ENCODE assay signal across 13 mouse cellular contexts in the genomic region with DNA sequence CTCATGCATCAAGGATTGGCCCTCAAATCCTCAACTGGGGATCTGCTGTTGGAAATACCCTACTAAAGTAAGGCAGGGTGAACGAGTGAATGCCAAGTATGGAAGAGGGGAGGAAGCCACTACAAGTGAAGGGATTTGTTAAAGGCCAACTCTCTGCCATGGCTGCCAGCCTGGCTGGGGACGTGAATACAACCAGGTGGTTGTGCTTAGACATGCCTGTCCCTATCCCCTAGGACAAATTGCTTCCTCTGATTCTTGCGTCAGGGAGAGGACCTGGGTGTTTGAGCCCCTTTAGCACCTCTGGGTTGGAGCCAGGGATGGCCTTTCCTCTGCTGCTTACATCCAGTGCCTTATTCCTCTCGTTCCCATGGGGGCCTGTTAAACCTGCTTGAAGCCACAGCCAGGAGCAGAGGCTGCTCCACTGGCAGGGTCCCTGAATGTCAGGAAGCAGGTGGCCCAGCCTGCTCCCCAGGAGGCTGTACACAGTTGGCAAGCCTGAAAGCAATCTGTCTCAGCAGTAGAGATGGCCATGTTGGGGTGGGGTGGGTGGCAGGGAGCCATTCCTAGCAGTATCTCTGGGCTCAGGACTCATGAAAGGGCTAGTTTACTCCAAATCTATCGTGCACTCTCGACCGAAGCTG. TPM values are rescaled to one million over a fixed set of nuclear protein-coding genes. Genes with fewer than 3 reads are reported as not detected.
DNase-seq lines count a peak whose midpoint lies in the region; ATAC-seq and TF ChIP-seq lines count a peak whose summit lies in the region.
"Had no signal": no experiment of that assay in that cellular context is flagged by ENCODE, and none has a peak within 500 bp of the region (broad histone marks: within the 10 kb centered on the region; RNA-seq: fewer than 3 reads in every experiment).

No protein-coding gene starts in this region.

- no peak overlapping the region for H3K4me3 ChIP-seq in heart, postnatal 0 days (ENCODE audit: low read depth, low read length)
- H3K4me3 ChIP-seq: embryonic facial prominence, embryonic 12.5 days; kidney, embryonic 15.5 days had no signal

- H3K27ac ChIP-seq in heart, postnatal 0 days (ENCODE audit: low read depth), result peak overlapping the region; percentile 63; the same call in 1 of the 2 replicates
- H3K27ac ChIP-seq: embryonic facial prominence, embryonic 12.5 days; kidney, embryonic 15.5 days had no signal

- H3K36me3 ChIP-seq in heart, postnatal 0 days (replicated peaks; ENCODE audit: control insufficient read depth, insufficient read depth, low read length), result no peaks in the 10 kb centered on the region; the same call in 1 of the 2 replicates
- H3K36me3 ChIP-seq: embryonic facial prominence, embryonic 12.5 days had no signal

- H3K9ac ChIP-seq in heart, postnatal 0 days (replicated peaks; ENCODE audit: low read depth, low read length), result no peak overlapping the region
- H3K9ac ChIP-seq: embryonic facial prominence, embryonic 12.5 days; kidney, embryonic 15.5 days had no signal

- H3K27me3 ChIP-seq in heart, postnatal 0 days (ENCODE audit: control insufficient read depth, insufficient read depth, low read length), result no peaks in the 10 kb centered on the region
- H3K27me3 ChIP-seq: embryonic facial prominence, embryonic 12.5 days; kidney, embryonic 15.5 days had no signal

- 69% methylated on average over 7 of the region's 7 CpGs for WGBS in heart, postnatal 0 days

- TF ChIP-seq CTCF in heart, postnatal 0 days (IDR thresholded peaks at IDR 0.05; ENCODE audit: low read depth), result no peak

- peaks cover 45% of the 10 kb centered on the region for H3K4me1 ChIP-seq in heart, postnatal 0 days (ENCODE audit: control insufficient read depth, insufficient read depth)

- H3K9me3 ChIP-seq in heart, postnatal 0 days (replicated peaks; ENCODE audit: control insufficient read depth, low read length), result no peaks in the 10 kb centered on the region
- H3K9me3 ChIP-seq: embryonic facial prominence, embryonic 12.5 days; kidney, embryonic 15.5 days had no signal

- DNase-seq in heart, postnatal 0 days (ENCODE audit: low spot score), result no peak
- no peak for DNase-seq in heart, postnatal 25 days (ENCODE audit: low spot score)
- peak; percentile 64 for DNase-seq in cerebellum, adult 11 months
- peak; percentile 84 for DNase-seq in fat pad, adult 2 months (ENCODE audit: extremely low read depth, low read depth, low spot score)
- DNase-seq in layer of hippocampus, postnatal 36 days, result peak; percentile 56 to 70
- DNase-seq in B cell, adult 2 months, result no peak
- DNase-seq in lung, postnatal 36 days, result no peak
- no peak for DNase-seq in embryo, embryonic 11 days
- DNase-seq: gastrocnemius, postnatal 25 days; right cerebral cortex, postnatal 14 days; thymus, postnatal 36 days had no signal

- intact Hi-C loops in heart, postnatal 25 days (cut with DNase I), result no loop called here

- no peak for ATAC-seq in heart, postnatal 0 days (ENCODE audit: insufficient read depth, low read depth)

- H3K4me2 ChIP-seq in heart, postnatal 0 days (ENCODE audit: low read depth, low read length), result no peak overlapping the region
- H3K4me2 ChIP-seq: embryonic facial prominence, embryonic 12.5 days; kidney, embryonic 15.5 days had no signal

- no peak for TF ChIP-seq EP300 in heart, postnatal 0 days (IDR thresholded peaks at IDR 0.05; ENCODE audit: low read depth)

RNA-seq across cellular contexts. Expression of a gene that starts 6.3 kb away (rescaled TPM):
- 64.4 and 66.2 TPM in 2 replicates for total RNA-seq in heart, postnatal 0 days (2014; rRNA removed; ENCODE audit: low replicate concordance)
- 37.6 and 39.8 TPM in 2 replicates for polyA plus RNA-seq in heart, postnatal 0 days (2015; fragmentation: Nextera tagmentation; extraction: Ambion mirVana)
- total RNA-seq in heart, postnatal 25 days (2021), result 10 to 100 TPM; 15.6 to 18.9 TPM
- total RNA-seq in layer of hippocampus, postnatal 36 days (2021), result 10 to 100 TPM; 40.8 to 43.2 TPM

Comparison
In these comparisons a context has a peak if more than half of its experiments do, and no peak if none do; other contexts are left out.
1. DNase-seq: peak in cerebellum, adult 11 months (single experiment), fat pad, adult 2 months (single experiment) and layer of hippocampus, postnatal 36 days (2 of 2); none in heart, postnatal 0 days (single experiment), heart, postnatal 25 days (single experiment), B cell, adult 2 months (0 of 2), lung, postnatal 36 days (single experiment) and embryo, embryonic 11 days (single experiment).